Mouse (Mus musculus): ENCODE data around the gene 5330417C22Rik. TPM values are rescaled to one million over a fixed set of nuclear protein-coding genes. Genes with fewer than 3 reads are reported as not detected.

5330417C22Rik gene
- polyA plus RNA-seq, 1 experiment from 2014 or later: not detected

- Histone ChIP-seq H3K36me3 (ENCODE audit: inconsistent target) (peaks cover 47% of the 10 kb centered on the region), H3K4me3 (ENCODE audit: inconsistent target) (no peak overlapping the region), H3K27ac (no peak overlapping the region), H3K79me2 (ENCODE audit: inconsistent target) (no peaks in the 10 kb centered on the region)
- WGBS (ENCODE audit: missing documents): 93% methylated on average over 7 of the region's 7 CpGs
Measured at GRCm38 (mm10) chr3:108424944-108425623, 111.3 kb downstream of the 5330417C22Rik start.

DNA sequence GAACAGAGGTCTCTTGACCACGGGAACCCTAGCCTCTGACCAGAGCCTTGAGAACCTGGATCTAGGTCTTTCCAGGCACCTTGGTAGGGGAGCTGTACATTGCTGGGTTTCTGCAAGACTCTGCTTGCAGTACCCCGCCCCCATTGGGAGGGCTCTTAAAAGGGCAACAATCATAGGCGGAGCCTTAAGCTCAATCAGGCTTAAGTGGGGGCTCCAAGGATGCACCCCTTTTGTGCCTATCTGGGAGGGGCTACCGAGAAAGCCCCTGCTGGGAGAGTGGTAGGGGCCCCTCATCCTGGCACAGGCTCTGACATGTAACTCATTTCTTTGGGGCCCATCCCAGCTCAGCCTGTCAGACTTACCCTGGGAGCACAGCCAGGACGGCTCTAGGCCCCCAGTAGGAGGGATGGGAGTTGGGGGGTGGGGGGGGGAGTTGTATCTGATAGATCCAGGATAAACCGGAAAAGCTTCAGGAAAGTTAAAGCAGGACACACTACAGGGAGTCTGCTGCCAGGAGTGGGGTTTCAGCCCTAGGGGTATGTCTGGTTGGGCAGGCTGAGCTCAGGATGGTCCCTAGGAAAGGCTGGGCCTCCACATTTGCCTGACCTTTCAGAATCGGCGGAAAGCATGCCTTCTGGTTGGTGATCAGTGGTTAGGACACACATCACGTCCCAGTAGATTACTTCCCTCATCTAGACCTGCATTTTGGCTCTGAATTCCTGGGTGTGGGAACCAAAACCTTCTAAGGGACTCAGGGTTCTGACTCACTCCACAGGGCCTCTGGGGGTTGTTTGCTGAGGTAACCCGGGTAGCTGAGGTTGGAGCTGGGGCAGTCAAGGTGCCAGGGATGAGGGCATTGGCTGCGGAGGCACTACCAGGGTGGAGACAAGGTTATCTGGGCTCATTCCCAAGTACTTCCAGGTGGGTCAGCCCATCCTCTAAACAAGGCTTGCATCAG, 112.2 kb downstream of the 5330417C22Rik start:
- peaks cover 37% of the 10 kb centered on the region for H3K36me3 ChIP-seq (ENCODE audit: inconsistent target)
- no peak overlapping the region for H3K27ac ChIP-seq
- 39% methylated on average over 11 of the region's 11 CpGs for WGBS (ENCODE audit: missing documents)
- H3K79me2 ChIP-seq (ENCODE audit: inconsistent target): no peaks in the 10 kb centered on the region
- no peak overlapping the region for H3K4me3 ChIP-seq (ENCODE audit: inconsistent target)

GRCm38 (mm10) chr3:108423006-108423405, 113.3 kb downstream of the 5330417C22Rik start:
- H3K27ac ChIP-seq: no peak overlapping the region
- H3K36me3 ChIP-seq (ENCODE audit: inconsistent target): peaks cover 26% of the 10 kb centered on the region
- H3K79me2 ChIP-seq (ENCODE audit: inconsistent target): no peaks in the 10 kb centered on the region
- WGBS (ENCODE audit: missing documents): 66% methylated on average over 6 of the region's 6 CpGs
- no peak overlapping the region for H3K4me3 ChIP-seq (ENCODE audit: inconsistent target)

- Histone ChIP-seq H3K27ac (no peak overlapping the region), H3K4me3 (ENCODE audit: inconsistent target) (no peak overlapping the region), H3K36me3 (ENCODE audit: inconsistent target) (no peaks in the 10 kb centered on the region), H3K79me2 (ENCODE audit: inconsistent target) (no peaks in the 10 kb centered on the region)
- WGBS (ENCODE audit: missing documents): under 1% methylated on average over 47 of the region's 48 CpGs
Measured at GRCm38 (mm10) chr3:108415831-108416223, 120.5 kb downstream of the 5330417C22Rik start.

DNA sequence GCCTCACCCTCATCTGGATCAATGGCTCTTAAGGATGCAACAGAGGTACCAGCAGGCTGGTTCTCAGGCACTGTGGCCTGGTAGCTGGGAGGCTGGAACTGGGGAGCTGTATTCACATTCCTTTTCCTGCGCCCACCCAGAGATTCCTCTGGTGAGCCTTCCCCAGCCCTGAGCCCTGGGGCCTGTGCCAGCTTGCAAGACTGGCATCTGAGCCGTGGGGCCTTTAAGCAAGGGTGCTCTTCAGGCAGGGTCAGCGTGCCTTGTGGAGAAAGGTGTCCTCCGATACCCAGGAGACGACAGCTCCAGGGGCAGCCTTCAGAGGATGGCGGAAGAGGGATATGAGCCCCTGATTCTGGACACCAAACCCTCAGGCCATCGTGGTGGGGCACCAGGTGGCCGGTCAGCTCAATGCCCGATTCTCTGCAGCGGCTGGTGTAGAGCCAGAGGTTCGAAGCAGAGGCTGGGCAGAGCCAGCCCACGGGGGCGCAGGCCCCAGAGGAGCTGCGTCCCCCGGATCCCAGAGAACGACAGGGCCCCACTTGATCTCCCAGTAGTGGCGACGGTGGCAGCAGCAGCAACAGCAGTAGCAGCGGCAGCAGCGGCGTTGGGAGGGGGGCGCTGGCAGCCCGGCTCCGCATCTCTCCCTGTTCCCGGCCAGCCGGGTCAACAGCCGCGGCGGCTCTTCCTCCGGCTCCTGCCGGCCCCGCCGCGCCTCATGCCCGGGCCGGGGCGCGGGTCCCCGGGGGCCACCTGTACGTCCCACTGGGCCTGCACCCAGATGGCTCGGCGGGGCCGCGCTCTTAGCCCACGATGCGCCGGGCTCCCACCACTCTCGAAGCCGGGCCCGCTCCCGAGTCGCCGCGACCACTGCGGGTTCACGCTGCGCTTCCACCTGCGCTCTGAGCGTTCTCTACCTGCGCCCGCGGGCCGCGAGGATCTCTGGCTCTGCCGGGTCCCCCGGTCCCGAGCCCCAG, 121.2 kb downstream of the 5330417C22Rik start, which contains the start of gene Celsr2:
Gene Celsr2 (minus strand): TSS at position 696 of the 974 bp plus-strand sequence.
- WGBS (ENCODE audit: missing documents): 10% methylated on average over 64 of the region's 67 CpGs
- H3K27ac ChIP-seq: no peak within 1 kb of the TSS
- no peaks in the 10 kb centered on the region for H3K36me3 ChIP-seq (ENCODE audit: inconsistent target)
- no peaks in the 10 kb centered on the region for H3K79me2 ChIP-seq (ENCODE audit: inconsistent target)
- H3K4me3 ChIP-seq (ENCODE audit: inconsistent target): no peak within 1 kb of the TSS

GRCm38 (mm10) chr3:108413634-108414360, 122.5 kb downstream of the 5330417C22Rik start:
- Histone ChIP-seq H3K79me2 (ENCODE audit: inconsistent target) (no peaks in the 10 kb centered on the region), H3K27ac (no peak overlapping the region), H3K4me3 (ENCODE audit: inconsistent target) (no peak overlapping the region), H3K36me3 (ENCODE audit: inconsistent target) (no peaks in the 10 kb centered on the region)
- 95% methylated on average over 29 of the region's 35 CpGs for WGBS (ENCODE audit: missing documents)

- Histone ChIP-seq H3K36me3 (ENCODE audit: inconsistent target) (no peaks in the 10 kb centered on the region), H3K27ac (no peak overlapping the region), H3K4me3 (ENCODE audit: inconsistent target) (no peak overlapping the region), H3K79me2 (ENCODE audit: inconsistent target) (no peaks in the 10 kb centered on the region)
- WGBS (ENCODE audit: missing documents): 85% methylated on average over 8 of the region's 8 CpGs
Measured at GRCm38 (mm10) chr3:108411754-108412121, 124.6 kb downstream of the 5330417C22Rik start.

DNA sequence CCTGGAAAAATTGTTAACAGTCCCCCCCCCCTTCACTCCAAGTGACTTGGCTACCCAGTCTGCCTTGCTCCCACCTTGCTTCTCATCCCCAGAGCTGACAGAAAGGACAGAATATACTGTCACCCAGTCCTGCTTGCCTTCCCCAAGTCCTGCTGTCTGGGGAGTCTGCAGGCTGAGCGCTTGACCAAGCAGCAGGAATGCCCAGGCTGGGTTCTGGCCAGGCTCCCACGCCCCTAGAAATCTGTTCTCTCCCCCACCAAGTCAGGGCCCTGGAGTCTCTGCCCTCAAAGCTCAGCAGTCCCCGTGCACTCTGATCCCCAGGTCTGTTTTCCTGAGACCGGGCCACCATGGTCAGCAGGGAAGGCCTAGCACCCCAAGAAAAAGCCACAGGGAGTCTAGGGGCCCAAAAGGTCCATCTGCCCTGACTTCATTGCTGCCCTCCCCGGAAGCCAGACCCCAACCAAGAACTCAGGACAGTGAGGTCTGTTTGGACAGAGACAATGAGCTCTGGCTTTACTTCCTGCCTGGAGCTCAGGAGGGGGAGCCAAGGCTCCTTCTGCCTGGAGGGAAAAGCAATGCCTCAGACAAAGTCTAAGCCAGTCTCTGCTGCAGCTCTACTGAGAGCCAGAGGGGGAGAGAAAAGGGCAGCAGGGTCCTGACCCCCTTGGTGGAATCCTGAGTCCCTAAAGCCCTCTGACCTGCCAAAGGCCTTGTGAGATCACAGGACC, 125.1 kb downstream of the 5330417C22Rik start:
- Histone ChIP-seq H3K4me3 (ENCODE audit: inconsistent target) (no peak overlapping the region), H3K79me2 (ENCODE audit: inconsistent target) (no peaks in the 10 kb centered on the region), H3K36me3 (ENCODE audit: inconsistent target) (no peaks in the 10 kb centered on the region), H3K27ac (no peak overlapping the region)
- 93% methylated on average over 5 of the region's 5 CpGs for WGBS (ENCODE audit: missing documents)

DNA sequence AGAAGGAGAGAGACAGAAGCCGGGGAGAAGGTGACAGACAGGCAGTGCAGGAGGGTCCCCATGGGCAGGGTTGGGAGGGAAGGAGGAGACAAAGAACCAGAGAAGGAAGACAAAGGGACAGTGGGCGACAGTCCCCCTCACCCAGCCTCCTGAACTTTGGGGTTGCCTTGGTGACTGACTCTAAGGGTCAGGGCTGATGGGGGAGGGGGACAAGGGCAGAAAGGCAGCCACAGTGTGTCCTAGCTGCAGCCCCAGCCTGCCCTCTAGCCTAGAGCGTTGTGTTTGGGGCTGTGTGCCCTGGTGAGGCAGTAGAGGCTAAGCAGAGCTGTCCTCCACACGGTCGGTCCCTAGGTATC, 126.0 kb downstream of the 5330417C22Rik start:
- H3K27ac ChIP-seq: no peak overlapping the region
- no peak overlapping the region for H3K4me3 ChIP-seq (ENCODE audit: inconsistent target)
- H3K79me2 ChIP-seq (ENCODE audit: inconsistent target): no peaks in the 10 kb centered on the region
- H3K36me3 ChIP-seq (ENCODE audit: inconsistent target): no peaks in the 10 kb centered on the region
- WGBS (ENCODE audit: missing documents): 79% methylated on average over 5 of the region's 5 CpGs

DNA sequence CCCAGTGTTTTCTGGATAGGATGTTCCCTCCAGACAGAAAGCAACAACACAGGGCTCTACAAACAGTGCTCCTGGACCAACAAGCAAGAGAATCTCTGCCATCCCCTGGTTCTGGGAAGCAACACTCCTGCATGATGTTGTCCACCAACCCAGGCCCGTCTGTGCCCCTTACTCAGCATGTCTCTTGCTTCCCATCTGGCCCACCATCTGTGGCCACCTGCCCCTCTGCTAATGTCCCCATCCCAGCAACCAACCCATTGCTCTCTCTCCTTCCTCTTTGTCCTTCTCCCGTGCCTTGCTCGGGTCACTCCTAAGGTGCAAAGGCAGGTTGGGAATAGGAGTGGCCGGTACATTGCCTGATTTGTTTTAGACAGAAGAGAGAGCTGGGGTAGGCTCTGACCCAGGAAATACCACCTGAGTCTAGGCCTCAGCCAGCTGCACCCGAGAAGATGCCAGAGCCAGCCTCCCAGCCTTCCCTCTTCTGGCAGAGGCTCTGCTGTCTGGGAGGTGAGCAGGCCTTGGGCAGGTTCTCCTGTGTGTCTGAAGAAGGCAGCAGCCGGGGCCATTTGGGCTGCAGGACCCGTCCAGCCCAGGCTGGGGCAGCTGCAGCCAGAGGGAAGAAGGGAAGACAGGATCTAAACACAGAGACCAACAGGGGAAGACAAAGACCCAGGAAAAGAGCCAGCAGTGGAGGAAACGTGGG, 126.5 kb downstream of the 5330417C22Rik start:
- WGBS (ENCODE audit: missing documents): 83% methylated on average over 8 of the region's 8 CpGs
- Histone ChIP-seq H3K79me2 (ENCODE audit: inconsistent target) (no peaks in the 10 kb centered on the region), H3K27ac (no peak overlapping the region), H3K4me3 (ENCODE audit: inconsistent target) (no peak overlapping the region), H3K36me3 (ENCODE audit: inconsistent target) (no peaks in the 10 kb centered on the region)

GRCm38 (mm10) chr3:108408517-108409008, 127.8 kb downstream of the 5330417C22Rik start:
- no peaks in the 10 kb centered on the region for H3K79me2 ChIP-seq (ENCODE audit: inconsistent target)
- 93% methylated on average over 8 of the region's 8 CpGs for WGBS (ENCODE audit: missing documents)
- H3K36me3 ChIP-seq (ENCODE audit: inconsistent target): no peaks in the 10 kb centered on the region
- H3K4me3 ChIP-seq (ENCODE audit: inconsistent target): no peak overlapping the region
- H3K27ac ChIP-seq: no peak overlapping the region

DNA sequence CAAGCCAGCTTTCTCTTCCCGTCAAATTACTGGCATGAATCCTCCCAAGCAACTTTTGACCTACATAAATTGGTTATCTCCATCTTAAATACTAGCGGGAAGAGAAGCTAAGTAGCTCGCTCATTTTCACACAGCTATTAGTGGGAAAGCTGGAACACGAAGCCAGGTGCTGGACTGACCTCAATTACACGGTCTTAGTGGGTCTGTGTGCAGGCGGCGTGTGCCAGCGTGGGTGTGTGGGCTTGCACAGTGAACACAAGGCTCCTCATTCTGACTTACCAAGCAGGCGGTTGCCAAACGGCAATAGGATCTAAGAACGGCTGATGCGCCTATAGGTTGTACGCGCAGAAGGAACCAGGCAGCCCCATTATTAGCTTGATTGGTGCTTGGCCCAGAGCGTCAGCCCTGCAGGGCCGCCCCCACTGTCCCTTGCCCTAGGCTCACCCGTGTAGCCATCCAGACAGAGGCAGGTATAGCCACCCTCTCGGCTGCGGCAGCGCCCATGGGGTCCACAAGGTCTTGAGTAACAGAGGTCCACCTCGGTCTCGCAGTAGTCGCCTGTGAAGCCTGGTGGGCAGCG, 129.9 kb downstream of the 5330417C22Rik start:
- Histone ChIP-seq H3K79me2 (ENCODE audit: inconsistent target) (no peaks in the 10 kb centered on the region), H3K36me3 (ENCODE audit: inconsistent target) (no peaks in the 10 kb centered on the region), H3K27ac (no peak overlapping the region), H3K4me3 (ENCODE audit: inconsistent target) (no peak overlapping the region)
- WGBS (ENCODE audit: missing documents): 90% methylated on average over 21 of the region's 24 CpGs
